Mouse (Mus musculus): ENCODE results near the gene 2210011C24Rik. TPM values are rescaled to one million over a fixed set of nuclear protein-coding genes. Genes with fewer than 3 reads are reported as not detected.
"Not testable (repeated sequence)": the region's sequence is repeated elsewhere in the genome, so short reads cannot be mapped to it uniquely, and the experiment has no call there.

Gene 2210011C24Rik
- total RNA-seq, 2 experiments from 2014 or later: 2.9 to 4.2 TPM

GRCm38 (mm10) chr8:83998231-83999056, 13.5 kb downstream of the 2210011C24Rik start:
- DNase-seq: peak; percentile 60
- intact Hi-C loops (cut with DNase I; ENCODE audit: low total_unique reads): no loop called here

DNA sequence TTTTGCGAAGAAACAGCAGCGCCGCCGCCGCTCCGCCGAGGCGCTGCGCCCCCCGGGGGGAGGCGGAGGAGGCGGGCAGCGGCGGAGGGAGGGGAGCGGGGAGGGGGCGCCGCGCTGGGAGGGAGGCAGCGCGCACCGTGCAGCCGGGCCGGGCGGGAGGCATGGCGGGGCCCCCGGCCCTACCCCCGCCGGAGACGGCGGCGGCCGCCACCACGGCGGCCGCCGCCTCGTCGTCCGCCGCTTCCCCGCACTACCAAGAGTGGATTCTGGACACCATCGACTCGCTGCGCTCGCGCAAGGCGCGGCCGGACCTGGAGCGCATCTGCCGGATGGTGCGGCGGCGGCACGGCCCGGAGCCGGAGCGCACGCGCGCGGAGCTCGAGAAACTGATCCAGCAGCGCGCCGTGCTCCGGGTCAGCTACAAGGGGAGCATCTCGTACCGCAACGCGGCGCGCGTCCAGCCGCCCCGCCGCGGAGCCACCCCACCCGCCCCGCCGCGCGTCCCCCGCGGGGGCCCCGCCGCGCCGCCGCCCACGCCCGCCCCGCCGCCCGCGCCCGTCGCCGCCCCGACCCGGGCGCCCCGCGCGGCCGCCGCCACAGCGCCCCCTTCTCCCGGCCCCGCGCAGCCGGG, 14.3 kb downstream of the 2210011C24Rik start, which contains the start of gene Samd1:
TSS of gene Samd1 (plus strand) at position 162 of the 631 bp plus-strand sequence.
- DNase-seq: peak; percentile 64
- intact Hi-C loops (cut with DNase I; ENCODE audit: low total_unique reads): no loop called here

DNA sequence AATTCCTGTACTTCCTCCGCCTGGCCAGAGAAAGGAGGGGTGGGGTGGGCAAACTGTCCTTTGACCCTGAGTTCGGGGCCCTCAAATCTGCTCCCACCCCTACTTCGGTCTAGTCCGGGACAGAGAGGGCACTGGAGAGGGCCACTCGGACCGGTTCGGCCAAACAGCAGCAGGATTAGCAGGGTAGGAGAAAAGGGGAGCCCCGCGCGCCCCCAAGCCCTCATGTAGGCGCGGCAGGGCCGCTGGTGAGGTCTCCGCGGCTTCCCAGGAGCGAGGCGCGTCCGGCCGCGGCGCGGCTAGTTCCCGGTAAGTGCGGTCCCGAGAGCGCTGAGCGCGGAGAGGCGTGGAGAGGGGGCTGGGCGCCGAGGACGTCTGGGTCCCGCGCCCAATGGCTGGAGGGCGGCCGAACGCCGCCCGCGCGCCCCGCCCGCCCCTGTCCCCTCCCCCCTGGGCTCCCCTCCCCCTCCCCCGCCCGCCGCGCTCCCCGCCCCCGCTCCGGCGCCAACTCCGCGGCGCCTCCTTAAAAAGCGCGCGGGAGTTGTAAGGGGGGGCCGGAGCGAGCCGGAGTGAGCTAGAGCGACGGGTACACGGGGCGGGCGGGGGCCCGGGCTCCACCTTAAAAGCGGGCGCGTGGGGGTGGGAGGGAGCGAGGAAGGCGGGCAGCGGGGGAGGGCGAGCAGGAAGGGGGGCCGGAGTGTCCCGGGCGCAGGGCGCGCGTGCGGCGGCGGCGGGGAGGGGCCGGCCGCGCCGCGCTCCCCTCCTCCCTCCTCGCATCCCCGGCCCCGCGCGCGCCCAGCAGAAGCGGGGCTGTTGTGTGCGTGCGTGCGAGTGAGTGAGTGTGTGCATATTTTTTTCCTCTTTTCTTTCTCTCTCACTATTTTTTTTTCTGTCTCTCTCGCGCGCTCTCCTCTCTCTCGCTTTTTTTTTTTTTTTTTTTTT, 15.1 kb downstream of the 2210011C24Rik start:
- peak; percentile 94 for DNase-seq
- intact Hi-C loops (cut with DNase I; ENCODE audit: low total_unique reads): no loop called here

DNA sequence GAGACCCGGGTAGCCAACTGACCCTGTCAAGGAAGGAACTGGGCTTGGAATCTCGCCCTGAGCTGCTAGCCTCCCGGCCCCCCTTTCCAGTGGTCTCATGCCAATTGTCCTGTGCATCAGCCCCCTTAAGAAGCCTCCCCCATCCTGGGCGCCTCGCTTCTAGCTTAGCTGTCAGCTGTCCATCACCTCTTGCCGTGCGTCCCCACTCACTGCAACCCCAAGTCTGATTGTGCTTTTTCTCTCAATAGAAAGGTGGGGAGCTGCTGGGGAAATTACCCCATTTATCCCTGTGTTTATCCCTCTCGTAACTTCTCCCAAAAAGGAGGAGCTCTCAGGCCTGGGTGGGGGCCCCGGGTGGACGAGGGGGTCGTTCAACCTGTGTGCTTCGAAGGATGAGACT, 16.0 kb downstream of the 2210011C24Rik start:
- intact Hi-C loops (cut with DNase I; ENCODE audit: low total_unique reads): no loop called here
- DNase-seq: no peak

DNA sequence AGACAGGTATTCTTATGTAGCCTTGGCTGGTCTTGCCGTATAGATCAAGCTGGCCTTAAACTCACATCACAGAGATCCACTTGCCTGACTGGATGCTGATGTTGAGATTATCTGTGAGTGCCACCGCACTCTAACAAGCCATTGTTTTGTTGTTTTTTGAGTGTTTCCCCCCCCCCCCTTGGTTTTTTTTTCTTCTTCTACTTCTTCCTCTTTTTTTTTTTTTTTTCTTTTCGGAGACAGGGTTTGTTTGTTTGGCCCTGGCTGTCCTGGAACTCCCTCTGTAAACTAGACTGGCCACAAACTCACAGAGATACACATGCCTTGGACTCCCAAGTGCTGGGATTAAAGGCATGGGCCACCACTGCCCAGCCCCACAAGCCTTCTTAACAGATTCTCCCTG, 17.9 kb downstream of the 2210011C24Rik start:
- DNase-seq: no peak
- intact Hi-C loops (cut with DNase I; ENCODE audit: low total_unique reads): no loop called here

DNA sequence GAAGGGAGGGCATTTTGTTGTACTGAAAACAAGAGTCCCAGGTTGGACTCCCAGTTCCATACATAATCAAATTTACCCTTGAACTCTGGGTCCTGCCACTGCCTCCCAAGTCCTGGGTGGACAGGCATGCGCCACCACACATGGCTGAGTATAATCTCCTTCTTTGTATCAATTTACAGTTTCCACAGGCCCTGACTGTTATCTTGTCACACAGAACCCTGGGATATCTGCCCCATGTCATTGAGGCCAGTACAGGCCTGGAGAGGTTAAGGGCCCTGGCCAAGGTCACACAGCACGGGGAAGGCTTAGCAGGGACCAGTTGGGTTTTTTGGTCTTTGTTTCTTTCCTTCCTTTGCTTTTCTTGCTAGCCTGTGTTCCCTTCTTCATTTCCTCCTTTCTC, 19.5 kb downstream of the 2210011C24Rik start:
- intact Hi-C loops (cut with DNase I; ENCODE audit: low total_unique reads): no loop called here
- no peak for DNase-seq

DNA sequence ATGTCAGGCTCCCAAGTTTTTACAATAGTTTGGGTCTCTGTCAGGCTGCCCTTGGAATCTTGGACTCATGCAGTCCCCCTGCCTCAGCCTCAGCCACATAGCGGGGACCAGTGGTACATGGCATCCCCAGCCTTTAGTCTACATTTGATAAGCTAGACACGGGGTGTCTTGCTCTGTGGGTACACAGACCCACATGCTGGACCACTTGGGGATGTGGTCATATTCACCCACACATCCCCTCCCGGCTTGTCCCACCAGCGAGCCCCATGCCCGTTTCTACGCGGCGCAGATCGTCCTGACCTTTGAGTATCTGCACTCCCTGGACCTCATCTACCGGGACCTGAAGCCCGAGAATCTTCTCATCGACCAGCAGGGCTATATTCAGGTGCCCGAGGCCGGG, 21.8 kb downstream of the 2210011C24Rik start:
- intact Hi-C loops (cut with DNase I; ENCODE audit: low total_unique reads): no loop called here

GRCm38 (mm10) chr8:83989243-83989642, 22.7 kb downstream of the 2210011C24Rik start:
- intact Hi-C loops (cut with DNase I; ENCODE audit: low total_unique reads): no loop called here
- no peak for DNase-seq

More for the DNA sequence above, 21.8 kb downstream of the 2210011C24Rik start:
- DNase-seq: no peak

DNA sequence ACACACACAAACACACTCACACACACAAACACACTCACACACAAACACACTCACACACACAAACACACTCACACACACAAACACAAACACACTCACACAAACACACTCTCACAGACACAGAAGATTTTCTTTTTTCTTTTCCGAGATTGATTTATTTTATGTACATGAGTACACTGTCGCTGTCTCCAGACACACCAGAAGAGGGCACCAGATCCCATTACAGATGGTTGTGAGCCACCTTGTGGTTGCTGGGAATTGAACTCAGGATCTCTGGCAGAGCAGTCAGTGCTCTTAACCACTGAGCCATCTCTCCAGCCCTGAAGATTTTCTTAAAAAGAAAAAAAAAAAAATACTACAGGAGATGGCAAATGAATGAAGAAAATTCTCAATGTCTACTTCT, 28.7 kb downstream of the 2210011C24Rik start:
- DNase-seq; intact Hi-C loops (cut with DNase I; ENCODE audit: low total_unique reads): not testable (repeated sequence)

GRCm38 (mm10) chr8:83982449-83982848, 29.5 kb downstream of the 2210011C24Rik start:
- no peak for DNase-seq
- intact Hi-C loops (cut with DNase I; ENCODE audit: low total_unique reads): no loop called here

DNA sequence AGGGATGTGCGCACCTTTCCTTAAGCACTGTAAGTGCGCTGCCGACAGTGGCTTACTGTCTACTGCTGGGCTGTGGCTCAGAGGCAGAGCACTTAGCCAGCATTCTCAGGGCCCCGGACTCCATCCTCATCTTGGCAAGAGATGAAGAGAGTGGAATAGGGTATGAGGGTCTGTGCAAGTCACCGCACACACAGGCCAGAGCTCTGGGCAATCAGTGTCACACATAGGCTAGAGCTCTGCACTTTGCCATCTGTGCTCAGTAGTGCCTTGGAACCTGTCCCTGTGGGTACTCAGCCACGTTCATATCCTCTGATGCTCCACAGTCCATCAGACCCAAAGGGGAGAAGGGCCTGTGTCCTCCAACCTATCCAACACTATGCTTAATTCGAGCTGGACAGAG, 30.4 kb downstream of the 2210011C24Rik start:
- DNase-seq: no peak
- intact Hi-C loops (cut with DNase I; ENCODE audit: low total_unique reads): no loop called here

GRCm38 (mm10) chr8:83980845-83981244, 31.1 kb downstream of the 2210011C24Rik start:
- peak; percentile 82 for DNase-seq
- intact Hi-C loops (cut with DNase I; ENCODE audit: low total_unique reads): no loop called here

DNA sequence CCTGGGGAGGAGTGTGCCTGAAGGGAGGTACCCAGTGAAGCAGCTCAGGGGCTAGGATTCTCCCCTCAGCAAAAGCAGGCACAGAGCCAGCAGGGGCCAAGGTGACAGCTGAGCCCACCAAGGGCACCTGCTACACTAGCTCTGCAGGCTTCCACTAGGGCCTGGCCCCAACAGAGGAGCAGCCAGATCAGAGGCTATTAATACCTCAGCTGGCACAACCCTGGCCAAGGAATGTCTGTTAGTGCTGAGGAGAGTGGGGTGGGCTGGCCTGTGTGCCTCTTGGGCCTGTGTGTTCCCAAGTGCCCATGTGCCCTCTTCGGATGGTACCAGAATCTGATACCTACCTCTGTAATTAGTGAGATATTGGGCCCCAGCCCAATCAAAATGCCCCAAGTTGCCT, 31.7 kb downstream of the 2210011C24Rik start:
- intact Hi-C loops (cut with DNase I; ENCODE audit: low total_unique reads): no loop called here
- peak; percentile 75 for DNase-seq

DNA sequence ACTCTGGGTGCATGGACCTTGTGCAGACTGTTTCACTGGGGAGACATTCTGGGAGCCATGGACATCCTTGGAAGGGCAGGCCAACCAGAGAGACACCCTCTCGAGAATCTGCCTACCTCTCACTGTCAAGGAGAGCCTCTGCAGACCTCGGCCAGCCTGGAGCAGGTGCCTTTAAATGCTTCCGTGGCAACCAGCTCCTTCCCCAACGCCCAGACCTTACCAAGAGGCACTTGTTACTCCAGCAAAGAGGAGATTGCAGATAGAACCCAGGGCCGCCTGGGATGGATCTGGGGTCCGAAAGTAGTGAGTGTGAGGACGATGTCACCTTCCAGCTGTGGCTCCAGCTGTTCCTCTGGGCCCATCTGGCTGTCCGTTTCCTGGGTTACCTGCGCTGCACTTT, 33.8 kb downstream of the 2210011C24Rik start:
- no peak for DNase-seq
- intact Hi-C loops (cut with DNase I; ENCODE audit: low total_unique reads): no loop called here

GRCm38 (mm10) chr8:83977646-83978045, 34.3 kb downstream of the 2210011C24Rik start:
- no peak for DNase-seq
- intact Hi-C loops (cut with DNase I; ENCODE audit: low total_unique reads): no loop called here

DNA sequence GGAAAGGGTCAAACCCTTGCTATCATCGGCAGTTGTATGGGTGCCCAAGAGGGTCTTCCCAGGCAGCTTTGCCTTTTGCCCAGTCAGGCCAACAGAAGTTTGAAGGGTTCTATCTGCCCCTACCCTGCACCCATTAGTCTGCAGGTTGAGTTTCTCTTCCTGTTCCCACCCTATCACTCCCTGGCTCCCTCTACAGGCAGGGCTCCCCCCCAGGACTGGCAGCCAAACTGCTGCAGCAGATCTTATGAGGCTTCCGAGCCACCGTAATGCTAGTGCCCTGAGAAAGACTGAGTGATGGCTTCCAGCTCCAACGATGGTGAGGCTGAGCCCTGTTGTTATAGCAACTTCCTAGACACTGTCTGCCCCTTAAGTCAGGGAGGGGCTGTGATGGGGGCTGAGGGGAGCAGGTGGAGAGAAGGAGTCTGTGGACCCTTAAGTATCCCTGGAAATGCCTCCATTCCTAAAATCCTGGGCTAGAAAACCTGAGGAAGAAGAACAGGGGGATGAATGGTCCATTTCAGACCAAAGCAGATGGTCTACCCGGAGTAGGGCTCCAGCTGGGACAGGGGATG, 35.1 kb downstream of the 2210011C24Rik start:
- DNase-seq: no peak
- intact Hi-C loops (cut with DNase I; ENCODE audit: low total_unique reads): no loop called here

DNA sequence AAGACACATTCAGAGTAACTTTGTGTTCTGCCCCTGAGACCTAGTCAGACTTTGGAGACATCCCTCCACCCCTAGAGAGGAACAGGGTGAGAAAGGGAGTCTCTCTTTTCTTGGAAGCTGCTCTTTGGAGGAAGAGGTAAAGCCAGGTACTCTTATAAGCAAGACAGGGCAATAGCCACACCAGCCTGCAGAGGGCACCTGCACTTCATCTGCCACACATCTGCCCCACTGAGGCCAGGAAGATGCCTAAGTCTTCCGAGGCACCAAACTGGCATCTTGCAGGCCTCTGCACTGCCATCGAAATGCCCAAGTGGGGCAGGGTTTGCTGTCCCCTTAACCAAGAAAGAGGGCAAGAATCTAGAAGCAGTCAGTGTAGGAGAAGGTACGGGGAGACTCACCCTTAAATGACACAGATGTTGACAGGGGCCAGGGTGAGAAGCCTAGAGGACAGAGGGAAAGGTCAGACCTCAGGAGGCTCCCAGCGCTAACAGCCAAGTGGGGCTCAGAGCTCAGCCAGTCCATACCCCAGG, 35.8 kb downstream of the 2210011C24Rik start:
- intact Hi-C loops (cut with DNase I; ENCODE audit: low total_unique reads): no loop called here
- DNase-seq: no peak

- intact Hi-C loops (cut with DNase I; ENCODE audit: low total_unique reads): no loop called here
- no peak for DNase-seq
Measured at GRCm38 (mm10) chr8:83974521-83974920, 37.5 kb downstream of the 2210011C24Rik start.
